Mouse (Mus musculus) heart, adult 2 months (tissue): ENCODE measurements around the gene Pum1.

Experiments used
- CTCF ChIP-seq: fragments of 200-600 bp; IDR thresholded peaks from 2 replicates; pipeline ENCODE4 v1.8.1; 2022; ENCODE audit warnings: antibody characterized with exemption, mild to moderate bottlenecking, moderate library complexity
- POLR2A ChIP-seq: fragments of 200-500 bp; IDR thresholded peaks from 2 replicates; pipeline ENCODE4 v1.6.1; 2011; ENCODE audit warnings: mild to moderate bottlenecking, low read depth, low read length, control low read depth; ENCODE audit not compliant: insufficient read depth

DNA sequence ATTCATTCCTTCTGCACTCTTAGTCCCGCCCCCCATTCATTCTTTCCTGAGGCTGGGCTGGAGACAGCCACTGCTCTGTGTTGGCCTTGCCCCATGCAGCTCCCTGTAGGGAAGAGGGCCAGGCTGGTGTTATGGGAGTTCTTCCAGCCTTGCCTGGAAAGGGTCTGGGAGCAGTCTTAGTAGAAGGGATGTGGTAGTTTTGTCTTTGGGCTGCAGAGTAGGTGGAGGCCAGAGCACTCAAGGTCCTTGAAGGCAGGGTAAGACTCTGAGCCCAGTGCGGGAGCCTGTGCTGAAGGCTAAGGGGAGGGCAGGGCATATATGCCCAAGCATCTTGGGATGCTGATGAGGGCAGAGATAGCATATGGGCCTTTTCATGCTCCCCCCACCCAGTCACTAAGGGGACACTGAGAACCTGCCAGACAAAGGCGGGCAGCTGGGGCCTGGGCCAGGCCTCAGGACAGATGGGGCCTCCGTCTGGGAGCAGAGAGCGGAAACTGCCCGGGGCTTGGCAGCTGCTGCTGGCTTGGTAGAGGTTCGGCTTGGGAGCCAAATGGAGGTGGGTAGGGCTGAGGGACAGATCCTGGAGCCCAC is 141.7 kb downstream of the Pum1 start:
- no peak for TF ChIP-seq CTCF
- TF ChIP-seq POLR2A, result no peak
